Comparison of ENCODE assay signal across 14 mouse cellular contexts in genomic region chr10:5871081-5871480, GRCm38 (mm10).
"Had no signal": no experiment of that assay in that cellular context is flagged by ENCODE, and none has a peak within 500 bp of the region (broad histone marks: within the 10 kb centered on the region; RNA-seq: fewer than 3 reads in every experiment).

No protein-coding gene starts in this region.

- H3K4me1 ChIP-seq: liver, embryonic 12.5 days; lung, embryonic 15.5 days; neural tube, embryonic 12.5 days had no signal

- H3K9ac ChIP-seq: liver, embryonic 12.5 days; liver, embryonic 14.5 days; lung, embryonic 15.5 days; midbrain, embryonic 13.5 days; neural tube, embryonic 12.5 days had no signal

- ATAC-seq: liver, embryonic 12.5 days; lung, postnatal 0 days; midbrain, embryonic 13.5 days had no signal

- H3K4me3 ChIP-seq: liver, embryonic 12.5 days; lung, embryonic 15.5 days; midbrain, embryonic 13.5 days; neural tube, embryonic 12.5 days had no signal

- DNase-seq: lung, adult 18-20 months; lung, postnatal 14 days; lung, postnatal 4 days; right cerebral cortex, postnatal 14 days; thymus, adult 18-20 months; thymus, postnatal 14 days; thymus, postnatal 36 days had no signal

- H3K27ac ChIP-seq: liver, embryonic 12.5 days; liver, embryonic 14.5 days; lung, embryonic 15.5 days; midbrain, embryonic 13.5 days; neural tube, embryonic 12.5 days had no signal

- H3K9me3 ChIP-seq: liver, embryonic 12.5 days; lung, embryonic 15.5 days; midbrain, embryonic 13.5 days; neural tube, embryonic 12.5 days had no signal

- H3K4me2 ChIP-seq: liver, embryonic 12.5 days; lung, embryonic 15.5 days; midbrain, embryonic 11.5 days; midbrain, embryonic 13.5 days; neural tube, embryonic 12.5 days had no signal

- H3K36me3 ChIP-seq: liver, embryonic 12.5 days; lung, embryonic 15.5 days; midbrain, embryonic 13.5 days; neural tube, embryonic 12.5 days had no signal

- H3K27me3 ChIP-seq: liver, embryonic 12.5 days; lung, embryonic 15.5 days; midbrain, embryonic 13.5 days; neural tube, embryonic 12.5 days had no signal
